Mouse (Mus musculus) liver, embryonic 14.5 days (tissue): ENCODE data around the gene Gatad2b.

Experiments used
- CTCF ChIP-seq: IDR thresholded peaks from 2 replicates; pipeline ENCODE4 v1.5.1; 2016; ENCODE audit warnings: antibody characterized with exemption, low read depth, control low read depth
- EP300 ChIP-seq: IDR thresholded peaks from 2 replicates; pipeline ENCODE4 v1.6.1; 2016; ENCODE audit warnings: antibody characterized with exemption, low read depth

- no peak for TF ChIP-seq EP300
- no peak for TF ChIP-seq CTCF
Measured at GRCm38 (mm10) chr3:90279216-90279615, 13.8 kb upstream of the Gatad2b start.
